Mouse (Mus musculus) thymus, adult 2 months (tissue): ENCODE results near the gene C2cd3.

ENCODE experiments used
- CTCF ChIP-seq: fragments of 200-500 bp; IDR thresholded peaks from 2 replicates; pipeline ENCODE4 v1.5.1; 2012; ENCODE audit warnings: mild to moderate bottlenecking, control low read depth, low read length, moderate library complexity, borderline replicate concordance; ENCODE audit not compliant: control insufficient read depth, poor library complexity, insufficient read depth; ENCODE audit errors: extremely low read depth
- POLR2A ChIP-seq: fragments of 200-500 bp; IDR thresholded peaks from 2 replicates; pipeline ENCODE4 v1.6.1; 2012; ENCODE audit warnings: mild to moderate bottlenecking, low read length, control low read depth, moderate library complexity; ENCODE audit not compliant: control insufficient read depth, poor library complexity, insufficient read depth; ENCODE audit errors: extremely low read depth

GRCm38 (mm10) chr7:100357856-100358255 is 14.2 kb upstream of the C2cd3 start:
- no peak for TF ChIP-seq CTCF
- no peak for TF ChIP-seq POLR2A
